Mouse (Mus musculus): ENCODE measurements around the gene Ano10.
"Not testable (repeated sequence)": the region's sequence is repeated elsewhere in the genome, so short reads cannot be mapped to it uniquely, and the experiment has no call there.

The Ano10 gene

DNA sequence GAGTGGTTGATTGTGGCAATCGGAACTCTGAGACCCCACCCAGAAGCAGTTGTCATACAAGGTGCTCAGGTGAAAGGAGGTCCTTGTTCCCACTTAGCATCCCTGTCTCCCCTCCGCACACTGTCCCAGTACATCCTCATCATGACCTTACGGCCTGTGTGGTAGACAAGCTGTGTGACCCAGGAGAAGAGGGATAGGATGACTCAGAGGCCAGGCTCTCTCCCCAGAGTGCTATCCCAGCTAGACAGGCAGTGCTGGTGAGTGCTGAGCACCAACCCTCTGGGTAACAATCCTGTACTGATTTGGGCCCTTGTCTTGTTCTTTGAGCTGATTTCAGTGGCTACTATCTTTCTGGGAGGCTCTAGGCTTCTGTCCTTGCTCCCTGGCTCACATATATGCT is 95.6 kb downstream of the Ano10 start:
- no peak for DNase-seq (ENCODE audit: low spot score in 2 of 2)

DNA sequence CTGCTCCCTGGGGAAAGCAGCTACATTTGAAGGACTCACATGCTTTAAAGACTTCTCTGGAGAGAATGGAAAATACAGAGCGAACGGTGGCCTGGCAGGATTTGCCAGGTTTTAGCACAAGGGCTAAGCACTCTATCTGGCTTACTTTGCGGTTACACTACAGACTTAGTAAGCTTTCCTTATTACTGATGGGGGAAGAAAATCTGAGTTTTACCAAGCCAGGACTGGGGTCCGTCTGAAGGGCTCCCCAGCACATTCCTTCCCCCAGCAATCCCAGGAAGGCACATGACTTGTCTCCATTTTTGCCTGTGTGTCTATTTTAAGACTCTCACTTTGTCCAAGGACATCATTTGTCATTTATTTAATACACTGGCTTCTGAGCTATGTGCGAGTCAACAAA is 97.2 kb downstream of the Ano10 start:
- no peak for DNase-seq (ENCODE audit: low spot score in 2 of 2)

DNA sequence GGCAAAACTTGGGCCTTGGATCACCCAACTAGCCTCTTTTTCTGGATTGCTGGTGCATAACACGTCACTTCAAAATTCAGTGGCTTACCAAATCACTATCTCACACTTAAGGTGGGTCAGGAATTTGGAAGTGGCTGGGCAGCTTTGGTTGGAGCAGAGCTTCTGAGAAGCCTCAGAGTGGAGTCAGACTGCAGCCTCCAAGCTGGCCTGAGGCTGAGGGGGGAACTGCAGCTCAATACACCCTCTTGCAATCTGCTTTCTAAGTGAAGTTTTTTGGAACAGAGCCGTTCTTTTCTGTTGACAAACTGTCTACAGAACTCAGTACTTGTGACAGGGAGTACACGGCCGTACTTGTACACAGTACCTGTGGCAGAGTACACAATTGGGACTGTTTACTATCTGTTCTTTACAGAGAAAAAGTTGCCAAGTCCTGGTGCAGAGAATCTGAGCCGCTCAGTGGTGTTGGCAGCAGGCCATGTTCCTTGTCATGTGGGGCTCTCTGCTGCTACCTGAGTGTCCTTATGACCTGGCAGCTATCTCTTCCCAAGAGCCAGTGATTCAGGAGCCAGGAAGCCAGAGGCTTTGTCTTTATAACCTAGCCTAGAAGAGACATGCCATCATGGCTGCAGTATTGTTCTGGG is 99.1 kb downstream of the Ano10 start:
- no peak for DNase-seq (ENCODE audit: low spot score in 2 of 2)

DNA sequence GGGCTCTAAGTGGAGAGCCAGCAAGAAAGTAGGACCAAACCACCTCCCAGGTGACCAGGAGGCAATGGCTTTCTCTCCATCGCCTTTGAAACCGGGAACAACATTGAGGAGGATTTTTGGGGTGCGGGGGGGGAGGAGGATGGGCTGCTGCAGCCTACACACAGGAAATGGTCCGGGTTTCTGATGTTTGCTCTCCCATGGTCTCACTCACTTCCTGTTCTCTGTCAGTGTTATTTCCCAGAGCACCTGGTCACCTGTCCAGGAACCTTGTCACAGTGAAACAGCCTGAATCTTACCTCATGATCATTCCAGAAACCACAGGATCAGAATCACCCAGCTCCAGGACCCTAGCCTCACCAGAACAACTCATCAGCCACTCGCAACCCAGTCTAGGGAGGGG is 100.4 kb downstream of the Ano10 start:
- DNase-seq (ENCODE audit: low spot score in 2 of 2) = no peak

DNA sequence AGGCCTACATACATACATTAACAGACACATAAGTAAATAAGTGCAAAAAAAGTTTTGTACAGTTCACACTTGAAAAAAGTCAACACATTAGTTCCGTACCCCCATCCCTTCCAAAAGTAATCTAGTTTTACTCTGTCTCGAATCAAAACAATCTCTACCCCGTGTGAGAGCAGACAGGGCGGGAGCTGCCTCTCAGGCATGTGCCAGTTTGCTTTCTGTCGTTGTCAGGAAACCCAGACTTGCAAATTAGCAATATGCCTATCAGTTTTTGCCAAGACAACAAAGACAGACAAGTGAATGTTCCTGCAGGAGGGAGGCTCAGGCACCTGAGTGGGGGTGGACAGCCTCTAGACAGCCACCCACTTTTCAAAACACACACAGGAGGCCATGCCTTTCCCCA is 100.9 kb downstream of the Ano10 start:
- DNase-seq (ENCODE audit: low spot score in 2 of 2) = no peak

DNA sequence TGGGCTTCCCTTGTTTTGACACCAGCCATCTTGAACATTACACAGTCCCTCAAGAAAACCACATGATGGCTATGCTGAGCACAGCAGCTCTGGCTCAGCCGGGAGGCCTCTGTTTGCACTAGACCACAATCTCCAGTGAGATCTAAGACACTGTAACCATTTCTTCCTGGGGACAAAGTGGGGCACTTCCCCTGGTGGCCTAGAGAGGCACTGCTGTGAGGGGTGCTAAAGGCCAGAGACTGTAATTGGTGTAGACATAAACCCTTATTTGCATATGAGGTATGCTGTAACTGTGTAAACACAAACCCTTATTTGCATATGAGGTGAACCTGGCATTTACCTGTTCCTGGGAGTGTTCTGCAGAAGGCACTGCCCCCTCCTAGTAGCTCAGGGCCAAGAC is 105.5 kb downstream of the Ano10 start:
- DNase-seq (ENCODE audit: low spot score in 2 of 2) = no peak

DNA sequence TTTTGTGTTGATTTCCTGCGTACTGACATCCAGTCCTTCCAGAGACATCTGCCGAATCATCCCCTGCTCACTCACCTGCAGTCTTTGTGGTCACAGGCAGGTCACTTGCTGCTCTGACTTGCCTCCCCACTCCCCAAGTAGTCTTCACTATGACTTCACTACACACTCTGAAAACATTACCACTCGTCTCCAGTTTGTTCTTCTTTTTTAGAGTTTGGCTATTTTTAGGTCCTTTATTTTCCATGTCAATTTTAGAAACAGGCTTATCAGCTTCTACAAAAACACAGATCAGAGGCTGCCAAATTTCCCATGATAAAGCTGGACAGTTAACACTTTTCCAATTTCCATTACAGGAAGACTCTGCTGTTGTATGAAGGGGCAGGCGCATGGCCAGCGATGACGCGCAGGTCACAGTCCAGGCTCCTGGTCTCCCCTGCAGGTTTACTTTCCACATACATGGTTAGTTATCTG is 106.7 kb downstream of the Ano10 start:
- no peak for DNase-seq (ENCODE audit: low spot score in 2 of 2)

DNA sequence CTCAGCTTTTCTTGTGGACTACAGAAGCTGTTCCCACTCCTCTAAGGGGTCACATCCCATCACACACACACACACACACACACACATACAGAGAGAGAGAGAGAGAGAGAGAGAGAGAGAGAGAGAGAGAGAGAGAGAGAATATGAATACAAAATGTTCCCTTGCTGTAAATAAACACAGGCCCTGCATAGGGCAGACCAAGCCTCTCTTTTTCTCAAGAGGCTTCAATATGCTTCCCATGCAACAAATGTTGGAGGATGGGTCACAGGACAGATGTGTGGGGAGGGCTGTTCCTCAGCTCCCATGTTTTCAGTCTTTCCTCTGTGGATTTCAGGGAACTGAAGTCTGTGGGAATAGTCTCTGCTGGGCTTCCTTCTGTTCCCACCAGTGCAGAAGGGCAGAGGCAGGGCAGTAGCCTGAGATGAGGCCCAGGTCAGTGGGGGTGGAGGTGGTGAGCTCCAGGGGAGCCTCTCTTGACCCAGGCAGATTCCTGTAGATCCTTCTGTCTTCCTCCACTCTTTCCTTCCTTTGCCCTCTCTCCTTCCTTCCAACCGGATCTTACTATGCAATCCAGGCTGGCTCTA is 107.5 kb downstream of the Ano10 start:
- no peak for DNase-seq (ENCODE audit: low spot score in 2 of 2)

DNA sequence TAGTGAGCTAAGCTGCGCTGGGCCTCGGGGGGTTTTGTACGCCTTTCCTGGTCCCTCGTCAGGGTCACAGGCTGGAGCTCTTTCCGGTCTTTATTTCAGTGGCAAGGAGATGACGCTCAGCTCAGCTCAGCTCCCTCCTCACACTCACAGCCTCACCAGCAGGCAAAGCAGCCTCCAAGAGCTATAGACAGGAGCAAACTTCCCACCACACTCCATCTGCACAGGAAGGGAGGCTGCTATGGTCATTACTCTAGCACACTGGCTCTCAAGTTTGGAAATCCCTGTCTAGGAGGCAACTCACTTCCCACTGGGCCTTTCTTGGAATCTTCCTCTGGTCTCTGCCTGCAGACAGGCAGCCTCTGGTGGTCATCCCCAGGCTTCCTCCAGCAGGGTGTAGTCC is 108.3 kb downstream of the Ano10 start:
- no peak for DNase-seq (ENCODE audit: low spot score in 2 of 2)

DNA sequence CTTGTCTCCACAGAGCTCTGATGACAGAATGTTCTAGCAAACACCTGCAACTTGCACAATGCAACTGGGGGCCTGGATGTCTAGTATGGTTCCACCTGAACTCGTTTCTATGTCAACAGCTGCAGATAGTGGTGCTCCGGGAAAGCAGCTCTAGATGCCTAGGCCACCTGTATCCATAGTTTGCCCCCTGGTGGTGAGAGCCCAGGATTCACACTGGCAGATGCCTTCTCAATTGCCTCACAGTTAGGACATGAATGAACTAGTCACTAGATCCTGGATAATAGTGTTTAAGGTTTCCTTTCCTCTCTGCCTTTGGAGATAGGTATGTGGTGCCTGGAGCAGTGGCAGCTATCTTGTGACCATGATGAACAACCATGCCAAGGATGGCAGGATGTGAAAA is 109.2 kb downstream of the Ano10 start:
- DNase-seq (ENCODE audit: low spot score in 2 of 2) = peak in 1 of 2 experiments; percentile 56

DNA sequence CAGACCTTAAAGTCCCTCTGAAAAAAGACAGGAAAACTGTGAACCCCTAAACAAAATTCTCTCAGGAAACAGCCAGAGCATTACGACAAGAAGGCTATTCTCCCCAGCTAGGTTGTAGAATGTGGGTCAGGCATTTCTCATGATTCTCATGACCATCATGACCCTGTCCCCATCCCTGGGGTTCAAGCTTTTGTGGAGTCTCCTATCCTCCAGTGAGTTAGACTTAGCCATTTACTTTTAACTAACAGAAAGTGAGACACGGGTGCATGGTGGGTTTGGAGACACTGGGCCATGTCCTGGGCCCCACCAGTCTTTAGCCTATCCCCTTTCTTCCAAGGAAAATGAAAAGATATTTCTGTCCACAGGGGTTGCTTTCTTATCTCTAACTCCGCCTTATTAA is 109.9 kb downstream of the Ano10 start:
- DNase-seq (ENCODE audit: low spot score in 2 of 2) = no peak

DNA sequence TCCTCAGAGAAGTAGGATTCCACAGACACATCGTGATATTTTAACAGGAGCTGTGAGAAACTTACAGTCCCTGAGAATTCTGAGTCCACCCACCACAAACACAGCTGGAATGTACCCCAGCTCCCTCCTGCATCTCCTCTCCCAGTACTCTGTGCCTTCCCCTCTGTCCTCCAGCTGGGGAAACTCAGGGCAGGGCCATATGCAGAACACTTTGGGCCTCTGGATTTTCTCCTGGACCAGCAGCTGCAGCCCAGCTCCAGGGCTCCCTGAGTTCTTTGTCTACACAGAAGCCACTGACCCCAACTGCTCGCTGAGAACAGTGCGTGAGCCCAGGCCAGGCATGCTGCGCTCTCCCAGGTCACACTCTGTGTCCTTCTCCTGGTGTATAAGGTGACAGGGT is 111.1 kb downstream of the Ano10 start:
- DNase-seq (ENCODE audit: low spot score in 2 of 2) = no peak

DNA sequence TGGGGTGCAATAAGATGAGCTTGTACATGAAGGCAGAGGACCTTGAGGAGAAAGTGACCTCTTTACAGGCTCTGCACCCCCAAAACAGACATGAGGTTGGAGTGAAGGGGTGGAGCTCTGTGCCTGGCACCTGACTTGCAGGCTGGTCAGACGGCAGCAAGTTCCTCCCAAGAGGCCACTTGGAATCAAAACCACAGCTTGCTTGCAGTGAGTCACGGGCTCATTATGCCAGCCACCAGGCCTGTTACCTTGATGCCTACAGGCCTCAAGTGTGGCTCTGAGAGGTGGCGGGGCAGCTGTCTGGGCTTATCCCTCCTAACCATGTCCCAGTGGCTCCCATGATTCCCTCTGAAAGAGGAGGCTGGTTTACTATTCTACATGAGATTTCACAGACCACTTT is 114.1 kb downstream of the Ano10 start:
- no peak for DNase-seq (ENCODE audit: low spot score in 2 of 2)

DNA sequence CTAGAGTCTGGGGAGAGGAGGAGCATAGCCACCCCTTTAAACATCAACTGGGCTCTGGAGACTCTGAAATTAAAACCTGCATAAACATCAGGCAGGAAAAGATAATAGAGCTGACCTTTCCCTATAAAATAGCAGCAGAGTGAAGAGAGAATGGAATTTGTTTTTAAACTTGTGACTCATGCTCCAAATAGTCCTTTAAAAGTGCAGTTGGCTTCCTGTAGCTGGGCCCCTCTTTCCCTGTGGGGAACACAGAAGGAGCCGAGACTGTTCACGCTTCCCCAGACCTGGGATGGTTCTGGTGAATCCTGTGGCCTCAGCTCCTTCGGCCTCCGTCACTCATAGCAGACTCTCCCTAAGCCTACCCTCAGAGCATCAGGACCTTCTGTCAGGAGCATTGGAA is 115.8 kb downstream of the Ano10 start:
- DNase-seq (ENCODE audit: low spot score in 2 of 2) = no peak

DNA sequence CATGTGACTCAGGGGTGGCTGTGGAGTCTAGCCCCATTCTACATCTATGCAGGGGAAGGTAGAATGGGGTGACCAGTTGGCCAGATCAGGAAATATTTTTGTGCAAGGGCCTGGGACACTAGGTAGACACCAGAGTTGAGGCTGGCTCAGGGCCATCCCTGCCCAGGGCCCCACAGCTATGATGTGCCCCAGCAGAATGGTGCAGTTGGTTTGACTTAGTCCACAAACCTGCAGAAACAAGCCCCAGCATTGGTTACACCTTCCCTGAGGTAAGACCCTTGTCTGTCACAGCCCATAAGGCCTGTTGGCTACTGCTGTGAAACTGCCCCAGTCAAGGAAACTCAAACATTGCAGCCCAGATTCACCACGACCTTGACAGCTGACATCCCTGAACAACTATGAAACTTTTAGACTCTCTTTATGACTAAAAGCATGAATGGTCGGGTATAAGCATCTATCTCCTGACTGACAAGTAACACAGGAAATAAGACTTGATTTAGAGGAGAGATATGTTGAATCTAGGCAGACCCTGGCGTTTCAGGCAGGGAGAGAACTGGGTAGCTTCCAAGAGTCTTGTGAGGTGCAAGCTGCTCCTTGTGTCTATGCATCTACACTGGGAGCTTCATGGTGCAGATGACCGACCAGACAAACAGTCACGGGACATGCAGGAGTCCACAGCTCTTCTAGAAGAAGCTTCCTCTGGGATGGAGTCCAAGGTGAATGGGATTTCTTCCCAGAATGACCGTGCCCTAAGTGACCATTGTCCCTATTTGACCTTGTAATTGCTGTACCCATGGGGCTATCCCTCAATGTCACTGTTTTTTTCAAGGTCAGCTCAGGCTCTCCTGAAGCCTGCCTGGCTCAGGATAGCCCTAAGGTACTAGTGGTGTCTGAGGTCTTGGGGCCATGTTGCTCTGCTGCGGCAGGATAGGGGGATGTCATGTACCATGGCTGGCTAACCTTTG is 116.7 kb downstream of the Ano10 start:
- no peak for DNase-seq (ENCODE audit: low spot score in 2 of 2)

DNA sequence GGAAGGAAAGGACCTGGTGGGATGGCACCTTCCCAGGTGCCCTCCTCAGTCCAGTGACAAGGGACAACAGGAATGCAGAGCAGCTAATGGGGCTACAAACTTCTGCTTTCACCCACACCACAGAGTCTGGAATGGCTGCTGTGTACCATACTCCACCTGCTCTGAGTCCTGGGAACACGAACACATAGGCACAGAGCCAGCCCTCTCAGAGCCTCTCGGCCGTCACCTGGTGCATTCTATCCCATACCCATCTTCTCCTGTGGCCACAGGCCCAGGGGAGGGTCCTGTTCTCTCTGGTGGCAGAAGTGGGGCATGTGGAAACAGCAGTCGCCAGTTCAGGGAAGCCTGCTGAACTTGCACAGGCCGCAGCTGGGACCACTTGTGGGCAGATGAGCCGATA is 119.5 kb downstream of the Ano10 start:
- DNase-seq (ENCODE audit: low spot score in 2 of 2) = no peak

DNA sequence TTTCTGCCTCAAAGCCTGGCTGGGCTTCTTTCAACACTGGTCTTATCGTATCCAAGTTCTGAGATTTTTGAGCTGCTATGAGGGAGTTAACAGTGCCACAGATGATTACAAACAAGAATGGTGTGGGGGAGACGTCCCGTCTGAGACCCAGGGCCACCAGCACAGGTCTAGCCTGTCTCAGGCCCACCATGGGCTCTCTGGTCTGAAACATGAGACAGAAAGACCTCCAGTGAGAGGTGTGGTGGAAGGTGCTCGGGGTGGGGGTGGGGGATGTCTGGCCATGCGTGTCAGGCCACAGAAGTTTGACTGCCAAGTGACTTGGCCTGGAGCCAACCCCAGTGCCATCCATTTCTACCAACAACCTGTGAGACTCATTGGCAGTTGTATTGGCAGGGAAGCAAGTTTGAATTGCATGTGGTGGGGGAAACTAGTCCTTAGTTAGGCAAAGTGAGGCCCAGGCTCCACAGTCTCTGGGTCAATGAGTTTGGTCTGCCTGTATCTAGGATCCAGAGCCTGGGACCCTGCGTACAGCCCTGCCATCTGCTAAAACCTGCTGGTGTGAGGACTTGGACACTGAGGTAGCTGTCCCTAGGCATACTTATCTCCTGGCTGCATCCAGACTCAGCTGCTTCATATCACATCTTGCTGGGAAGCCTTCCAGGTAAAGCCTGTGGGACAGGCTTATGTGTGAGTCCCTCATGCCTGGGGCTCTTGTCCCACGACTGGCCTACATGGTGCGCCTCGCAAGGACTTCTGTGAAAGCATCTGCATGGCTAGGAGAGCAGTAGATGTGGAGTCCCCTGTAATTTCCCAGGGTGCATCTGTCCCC is 120.6 kb downstream of the Ano10 start:
- DNase-seq (ENCODE audit: low spot score in 2 of 2) = no peak

DNA sequence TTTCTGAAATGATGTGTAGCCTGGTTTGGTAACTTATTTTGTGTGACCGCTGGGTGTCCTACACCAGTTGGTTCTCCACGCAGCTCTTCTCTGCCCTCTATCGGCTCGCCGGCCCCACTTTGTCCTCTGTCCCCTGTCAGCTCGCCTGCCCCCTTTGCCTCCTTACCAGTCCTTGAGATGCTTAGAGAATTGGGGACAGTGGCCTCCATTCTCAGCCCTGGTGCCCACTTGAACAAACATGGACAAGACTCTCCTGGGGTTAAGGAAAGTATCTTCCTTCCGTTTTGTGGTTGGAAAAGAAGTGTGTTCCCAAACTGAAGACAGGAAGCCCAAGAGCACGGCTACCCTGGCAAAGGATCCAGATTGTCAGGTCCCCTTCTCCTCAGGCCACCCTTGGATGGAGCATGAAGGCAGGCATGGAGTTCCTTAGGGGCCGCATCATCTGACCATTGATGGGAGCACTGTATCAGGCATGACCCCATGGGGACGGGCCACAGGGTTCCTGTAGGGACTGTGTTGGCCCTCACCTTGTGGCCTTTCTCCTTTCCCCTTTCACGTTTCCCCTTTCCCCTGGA is 121.5 kb downstream of the Ano10 start:
- DNase-seq (ENCODE audit: low spot score in 2 of 2) = no peak

DNA sequence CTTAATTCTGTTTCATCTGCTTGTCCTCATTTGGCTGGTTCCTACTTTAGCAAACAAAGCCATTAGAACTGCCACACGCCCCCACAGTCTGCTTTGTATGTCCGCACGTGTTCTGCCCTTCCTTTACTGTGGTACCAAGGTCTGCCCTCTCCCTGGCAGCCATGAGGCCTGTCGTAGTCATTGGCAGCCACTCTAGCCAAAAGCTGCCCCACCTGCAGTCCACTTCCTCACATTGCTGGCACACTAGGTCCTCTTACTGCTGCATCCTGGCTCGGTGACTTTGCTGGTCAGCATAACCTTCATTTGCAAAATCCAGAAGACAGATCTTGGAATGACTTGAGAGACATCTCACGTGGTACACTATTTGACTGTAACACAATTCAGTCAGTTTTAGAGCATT is 124.3 kb downstream of the Ano10 start:
- no peak for DNase-seq (ENCODE audit: low spot score in 2 of 2)

DNA sequence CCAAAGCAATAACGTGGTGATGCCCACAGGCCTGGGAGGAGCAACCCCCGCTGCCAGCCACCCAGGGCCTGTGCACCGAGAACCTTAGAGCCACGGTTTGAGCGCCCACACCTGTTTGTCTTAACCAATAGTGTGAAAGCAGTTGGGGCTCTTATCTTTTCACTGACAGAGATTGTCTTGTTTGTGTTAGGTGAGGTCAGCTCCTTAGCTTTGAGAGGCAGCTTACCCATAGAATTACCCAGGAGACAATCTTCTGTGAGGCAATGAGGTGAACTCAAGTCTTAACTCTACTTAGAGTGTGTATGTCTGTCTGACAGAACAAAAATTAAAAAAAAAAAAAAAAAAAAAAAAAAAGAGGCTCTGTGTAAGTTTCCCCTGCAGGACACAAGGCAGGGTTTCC is 126.5 kb downstream of the Ano10 start:
- not testable (repeated sequence) for DNase-seq (ENCODE audit: low spot score in 2 of 2)

DNA sequence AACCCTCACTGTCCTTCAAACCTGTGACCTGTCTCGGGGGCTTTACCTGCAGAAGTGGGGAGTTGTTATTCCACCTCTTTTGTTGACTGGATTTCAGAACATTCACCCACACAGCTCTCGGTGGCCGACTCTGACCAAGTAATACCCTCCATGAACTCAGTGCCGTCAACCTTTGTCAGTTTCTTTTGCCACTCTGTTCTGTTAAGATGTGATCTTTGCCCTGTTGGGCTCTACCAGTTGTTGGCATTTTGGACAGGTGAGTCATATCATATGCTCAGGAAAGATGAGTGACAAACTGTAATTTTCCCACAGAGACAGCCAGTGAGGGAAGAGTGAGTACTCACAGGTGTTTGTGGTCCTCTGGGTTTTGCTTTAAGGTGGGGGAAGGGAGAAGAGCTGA is 129.7 kb downstream of the Ano10 start:
- DNase-seq (ENCODE audit: low spot score in 2 of 2) = no peak

DNA sequence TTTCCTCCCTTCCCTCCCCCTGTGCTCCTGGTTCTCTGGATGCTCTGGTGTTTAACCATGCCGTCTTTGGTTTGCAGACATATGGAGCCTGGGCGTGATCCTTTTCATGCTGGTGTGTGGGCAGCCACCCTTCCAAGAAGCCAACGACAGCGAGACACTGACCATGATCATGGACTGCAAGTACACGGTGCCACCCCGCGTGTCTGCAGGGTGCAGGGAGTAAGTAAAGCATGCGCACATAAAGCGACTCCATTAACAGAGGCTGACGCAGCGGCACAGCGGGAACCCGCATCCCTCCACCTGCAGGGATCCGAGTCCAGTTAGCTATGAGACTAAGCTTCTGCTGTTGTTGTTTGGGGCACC is 137.2 kb downstream of the Ano10 start:
- no peak for DNase-seq (ENCODE audit: low spot score in 2 of 2)
